24 mouse cellular contexts compared by ENCODE assay signal in the genomic region with DNA sequence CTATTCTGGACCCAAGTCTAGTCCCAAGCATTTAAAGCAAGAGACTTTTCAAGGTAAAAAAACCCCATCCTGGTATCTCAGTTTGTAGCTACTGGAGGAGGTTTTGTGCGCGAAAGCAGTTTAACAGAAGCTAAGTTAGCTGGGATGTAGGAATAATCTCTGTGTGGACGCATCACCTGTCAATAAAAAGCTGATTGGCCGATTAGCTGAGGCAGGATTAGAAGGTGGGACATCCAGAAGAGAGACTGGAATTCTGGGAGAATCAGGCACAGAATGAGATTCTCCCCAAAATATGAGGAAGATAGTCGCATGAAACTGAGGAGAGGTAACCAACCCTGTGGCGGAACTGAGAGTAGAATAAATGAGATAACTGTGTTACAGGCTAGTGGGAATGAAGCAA. TPM values are rescaled to one million over a fixed set of nuclear protein-coding genes. Genes with fewer than 3 reads are reported as not detected.
DNase-seq lines count a peak whose midpoint lies in the region; ATAC-seq and TF ChIP-seq lines count a peak whose summit lies in the region.
"Had no signal": no experiment of that assay in that cellular context is flagged by ENCODE, and none has a peak within 500 bp of the region (broad histone marks: within the 10 kb centered on the region; RNA-seq: fewer than 3 reads in every experiment).

No protein-coding gene starts in this region.

- H3K27ac ChIP-seq in ES-Bruce4 (ENCODE audit: insufficient read depth, low read length): peak overlapping the region; percentile 15; the same call in 1 of the 2 replicates
- H3K27ac ChIP-seq in midbrain, embryonic 15.5 days: no peak overlapping the region
- H3K27ac ChIP-seq: embryonic facial prominence, embryonic 10.5 days; embryonic facial prominence, embryonic 13.5 days; forebrain, embryonic 12.5 days; forebrain, embryonic 15.5 days; hindbrain, embryonic 12.5 days; hindbrain, embryonic 15.5 days had no signal

- H3K4me3 ChIP-seq in ES-Bruce4 (ENCODE audit: low read depth, low read length): peak overlapping the region; percentile 64
- H3K4me3 ChIP-seq in midbrain, embryonic 15.5 days: no peak overlapping the region
- H3K4me3 ChIP-seq: embryonic facial prominence, embryonic 10.5 days; embryonic facial prominence, embryonic 13.5 days; erythroblast, embryonic 14.5 days; forebrain, embryonic 12.5 days; forebrain, embryonic 15.5 days; hindbrain, embryonic 12.5 days; hindbrain, embryonic 15.5 days had no signal

- H3K4me2 ChIP-seq in midbrain, embryonic 15.5 days: no peak overlapping the region
- H3K4me2 ChIP-seq: embryonic facial prominence, embryonic 13.5 days; forebrain, embryonic 12.5 days; forebrain, embryonic 15.5 days; heart, embryonic 11.5 days; hindbrain, embryonic 12.5 days; hindbrain, embryonic 15.5 days had no signal

- no peak for TF ChIP-seq POLR2A in ES-Bruce4 (IDR thresholded peaks at IDR 0.05; ENCODE audit: insufficient read depth, low read length)

- DNase-seq in 3134 (ENCODE audit: extremely low read depth, insufficient read length, low spot score): peak; percentile 19
- DNase-seq in R1 (ENCODE audit: low read depth, low spot score): peak; percentile 84
- DNase-seq in ovary, postnatal 36 days (ENCODE audit: low spot score): no peak
- DNase-seq: adrenal gland, adult 8-10 months; adrenal gland, postnatal 25 days; cerebellum, adult 18-20 months; cerebellum, postnatal 10 days; cerebellum, postnatal 36 days; embryo, embryonic 11 days; gastrocnemius, postnatal 36 days had no signal

- H3K27me3 ChIP-seq in ES-Bruce4 (ENCODE audit: control insufficient read depth, insufficient read depth, low read length, poor library complexity, severe bottlenecking): no peaks in the 10 kb centered on the region
- no peaks in the 10 kb centered on the region for H3K27me3 ChIP-seq in midbrain, embryonic 15.5 days (replicated peaks)
- H3K27me3 ChIP-seq: forebrain, embryonic 15.5 days; hindbrain, embryonic 12.5 days; hindbrain, embryonic 15.5 days had no signal

- H3K4me1 ChIP-seq in ES-Bruce4 (ENCODE audit: control insufficient read depth, insufficient read depth, low read length): peaks cover 5% of the 10 kb centered on the region
- peaks cover 10% of the 10 kb centered on the region for H3K4me1 ChIP-seq in midbrain, embryonic 15.5 days
- H3K4me1 ChIP-seq: embryonic facial prominence, embryonic 13.5 days had no signal

- peak overlapping the region; percentile 70 for H3K9ac ChIP-seq in ES-Bruce4 (ENCODE audit: low read depth, poor library complexity, severe bottlenecking)
- no peak overlapping the region for H3K9ac ChIP-seq in midbrain, embryonic 15.5 days
- H3K9ac ChIP-seq: embryonic facial prominence, embryonic 13.5 days; forebrain, embryonic 12.5 days; forebrain, embryonic 15.5 days; hindbrain, embryonic 12.5 days; hindbrain, embryonic 15.5 days had no signal

- no peak for TF ChIP-seq EP300 in ES-Bruce4 (IDR thresholded peaks at IDR 0.05; ENCODE audit: insufficient read depth, low read depth, low read length)

- WGBS in midbrain, embryonic 15.5 days: 93% methylated on average over 6 of the region's 6 CpGs

- H3K9me3 ChIP-seq in ES-Bruce4 (replicated peaks; ENCODE audit: control insufficient read depth, insufficient read depth, low read length, poor library complexity, severe bottlenecking): no peaks in the 10 kb centered on the region
- no peaks in the 10 kb centered on the region for H3K9me3 ChIP-seq in midbrain, embryonic 15.5 days
- H3K9me3 ChIP-seq: embryonic facial prominence, embryonic 10.5 days; embryonic facial prominence, embryonic 13.5 days; forebrain, embryonic 12.5 days; forebrain, embryonic 15.5 days; hindbrain, embryonic 12.5 days; hindbrain, embryonic 15.5 days had no signal

- no peak for TF ChIP-seq CTCF in ES-Bruce4 (IDR thresholded peaks at IDR 0.05; ENCODE audit: low read depth, low read length)

- no peaks in the 10 kb centered on the region for H3K36me3 ChIP-seq in ES-Bruce4 (ENCODE audit: control insufficient read depth, insufficient read depth, low read length, poor library complexity, severe bottlenecking)
- no peaks in the 10 kb centered on the region for H3K36me3 ChIP-seq in midbrain, embryonic 15.5 days (replicated peaks)
- H3K36me3 ChIP-seq: embryonic facial prominence, embryonic 10.5 days; embryonic facial prominence, embryonic 13.5 days; forebrain, embryonic 12.5 days; forebrain, embryonic 15.5 days; hindbrain, embryonic 12.5 days; hindbrain, embryonic 15.5 days had no signal

- ATAC-seq in midbrain, embryonic 15.5 days (replicated peaks): no peak
- ATAC-seq in megakaryocyte progenitor cell, adult 5-6 weeks (replicated peaks; ENCODE audit: poor library complexity): no peak
- ATAC-seq: activated CD4-positive, CD25-positive, alpha-beta regulatory T cell, adult 4 months; CD4-positive, CD25-positive, alpha-beta regulatory T cell, adult 4 months; forebrain, embryonic 15.5 days; intestine, postnatal 0 days had no signal

RNA-seq across cellular contexts. Expression of gene Chn2, which starts 59.0 kb away (rescaled TPM):
- polyA plus RNA-seq in ES-Bruce4 (2011; ENCODE audit: insufficient read depth, insufficient read length, low read depth, missing spikeins): 5.6 and 7.9 TPM in 2 replicates
- polyA plus RNA-seq in midbrain, embryonic 15.5 days (2015; fragmentation: Nextera tagmentation; extraction: Ambion mirVana): 34.0 and 37.5 TPM in 2 replicates
- total RNA-seq in megakaryocyte progenitor cell, adult 5-6 weeks (2015): 7.5 and 10.9 TPM in 2 replicates
- 8.0 and 9.5 TPM in 2 replicates for total RNA-seq in megakaryocyte progenitor cell, adult 5-6 weeks (2017)
- polyA plus RNA-seq: erythroblast, embryonic 14.5 days had no signal
